Mouse (Mus musculus) ES-CJ7 (cell line): ENCODE measurements around the gene Fam217b.

Source experiments
- DNase-seq: peaks from one replicate; pipeline ENCODE4 v3.0.0; 2011; ENCODE audit warnings: low read depth, low spot score

Fam217b gene

GRCm38 (mm10) chr2:178414261-178415149, at the start of gene Fam217b, which contains the start of gene Ppp1r3d:
Gene Fam217b, plus strand, starts transcription at chr2:178414524.
Gene Ppp1r3d, minus strand, starts transcription at chr2:178414472.
- DNase-seq = peak; percentile 13

GRCm38 (mm10) chr2:178407053-178407815, 7.1 kb upstream of the Fam217b start, which contains the start of gene Sycp2:
Gene Sycp2, minus strand, starts transcription at chr2:178407685.
- peak; percentile 64 for DNase-seq

- no peak for DNase-seq
Measured at GRCm38 (mm10) chr2:178409024-178409423, 5.3 kb upstream of the Fam217b start.

- no peak for DNase-seq
Measured at GRCm38 (mm10) chr2:178410286-178410685, 4.0 kb upstream of the Fam217b start.

GRCm38 (mm10) chr2:178412598-178412997, 1.7 kb upstream of the Fam217b start:
- no peak for DNase-seq

- DNase-seq = no peak
Measured at GRCm38 (mm10) chr2:178413081-178413480, 1.2 kb upstream of the Fam217b start.

GRCm38 (mm10) chr2:178413481-178414260, 653 bp upstream of the Fam217b start:
- peak; percentile 54 for DNase-seq

- no peak for DNase-seq
Measured at GRCm38 (mm10) chr2:178415150-178415448, 775 bp downstream of the Fam217b start.

GRCm38 (mm10) chr2:178416427-178416826, 2.1 kb downstream of the Fam217b start:
- no peak for DNase-seq

GRCm38 (mm10) chr2:178416970-178417369, 2.6 kb downstream of the Fam217b start:
- peak; percentile 17 for DNase-seq

GRCm38 (mm10) chr2:178420576-178420975, 6.3 kb downstream of the Fam217b start:
- DNase-seq = no peak

- DNase-seq = no peak
Measured at GRCm38 (mm10) chr2:178421603-178422002, 7.3 kb downstream of the Fam217b start.

- no peak for DNase-seq
Measured at GRCm38 (mm10) chr2:178422186-178422585, 7.9 kb downstream of the Fam217b start.

- DNase-seq = no peak
Measured at GRCm38 (mm10) chr2:178423223-178423622, 8.9 kb downstream of the Fam217b start.

- no peak for DNase-seq
Measured at GRCm38 (mm10) chr2:178426229-178426628, 11.9 kb downstream of the Fam217b start.

- no peak for DNase-seq
Measured at GRCm38 (mm10) chr2:178427181-178427580, 12.9 kb downstream of the Fam217b start.

- DNase-seq = no peak
Measured at GRCm38 (mm10) chr2:178428183-178428582, 13.9 kb downstream of the Fam217b start.

- DNase-seq = no peak
Measured at GRCm38 (mm10) chr2:178428676-178429075, 14.4 kb downstream of the Fam217b start.

GRCm38 (mm10) chr2:178429426-178429825, 15.1 kb downstream of the Fam217b start:
- DNase-seq = no peak

- DNase-seq = no peak
Measured at GRCm38 (mm10) chr2:178430231-178430630, 15.9 kb downstream of the Fam217b start, which contains the start of gene Cdh26. Gene Cdh26, plus strand, starts transcription at chr2:178430531.

- DNase-seq = no peak
Measured at GRCm38 (mm10) chr2:178433495-178433894, 19.2 kb downstream of the Fam217b start.

GRCm38 (mm10) chr2:178433903-178434302, 19.6 kb downstream of the Fam217b start:
- DNase-seq = no peak
